Mouse (Mus musculus) G1E (cell line): ENCODE results near the gene Olfr288. TPM values are rescaled to one million over a fixed set of nuclear protein-coding genes. Genes with fewer than 3 reads are reported as not detected.

Source experiments
- ATAC-seq: 2 replicates; pipeline ENCODE4 v1.8.0; 2016; ENCODE audit warnings: mild to moderate bottlenecking; ENCODE audit not compliant: insufficient number of reproducible peaks, poor library complexity, low FRiP score, severe bottlenecking; ENCODE audit errors: extremely low read depth
- DNase-seq: peaks from one replicate; pipeline ENCODE4 v3.0.0; 2012; ENCODE audit warnings: low spot score
- H3K27me3 ChIP-seq: 2 replicates; pipeline ENCODE4 v1.6.1; 2012; ENCODE audit warnings: mild to moderate bottlenecking, low read length, inconsistent platforms; ENCODE audit not compliant: insufficient read depth
- H3K36me3 ChIP-seq: replicated peaks from 2 replicates; pipeline ENCODE3; 2012; ENCODE audit warnings: mild to moderate bottlenecking, inconsistent platforms
- H3K4me1 ChIP-seq: 2 replicates; pipeline ENCODE4 v1.6.1; 2012; ENCODE audit warnings: low read depth, low read length, inconsistent platforms, mixed read lengths; ENCODE audit not compliant: insufficient read depth
- H3K4me3 ChIP-seq: 2 replicates; pipeline ENCODE4 v1.5.1; 2012; ENCODE audit warnings: low read depth, mild to moderate bottlenecking, inconsistent platforms, low read length, moderate library complexity, mixed read lengths
- H3K9me3 ChIP-seq: replicated peaks from 2 replicates; pipeline ENCODE4 v1.6.1; 2012; ENCODE audit warnings: inconsistent platforms
- CTCF ChIP-seq: IDR thresholded peaks from 2 replicates; pipeline ENCODE4 v1.5.1; 2012; ENCODE audit warnings: low read depth, low read length, inconsistent platforms, mixed read lengths
- GATA1 ChIP-seq: IDR thresholded peaks from 2 replicates; pipeline ENCODE4 v1.6.1; 2012; ENCODE audit warnings: borderline replicate concordance, low read length, inconsistent platforms, mixed read lengths
- GATA2 ChIP-seq: IDR thresholded peaks from 2 replicates; pipeline ENCODE4 v1.6.1; 2012; ENCODE audit warnings: low read depth, low read length, inconsistent platforms, borderline replicate concordance
- POLR2AphosphoS5 ChIP-seq: IDR thresholded peaks from 2 replicates; pipeline ENCODE4 v1.6.1; 2012; ENCODE audit warnings: low read depth, low read length, inconsistent platforms; ENCODE audit not compliant: insufficient replicate concordance
- TAL1 ChIP-seq: conservative IDR thresholded peaks from 2 replicates; pipeline ENCODE4 v1.6.1; 2012; ENCODE audit warnings: low read depth, low read length, inconsistent platforms, mixed read lengths
- polyA plus RNA-seq: library from polyadenylated mRNA; stranded (reverse); fragments of >175 nt; gene quantifications from 2 replicates; pipeline ENCODE4 v1.2.3, GENCODE M21; 2012
- total RNA-seq, 2 experiments: library from RNA; stranded (forward) in 1 of 2; stranded (reverse) in 1 of 2; fragments of 200-1000 nt in 1 of 2; fragments of >200 nt in 1 of 2; fragmentation: Nextera tagmentation in 1 of 2; gene quantifications; 2 replicates each; pipeline ENCODE4 v1.2.3; 2014 to 2017

Gene Olfr288
- total and polyA plus RNA-seq, 3 experiments, result not detected

DNA sequence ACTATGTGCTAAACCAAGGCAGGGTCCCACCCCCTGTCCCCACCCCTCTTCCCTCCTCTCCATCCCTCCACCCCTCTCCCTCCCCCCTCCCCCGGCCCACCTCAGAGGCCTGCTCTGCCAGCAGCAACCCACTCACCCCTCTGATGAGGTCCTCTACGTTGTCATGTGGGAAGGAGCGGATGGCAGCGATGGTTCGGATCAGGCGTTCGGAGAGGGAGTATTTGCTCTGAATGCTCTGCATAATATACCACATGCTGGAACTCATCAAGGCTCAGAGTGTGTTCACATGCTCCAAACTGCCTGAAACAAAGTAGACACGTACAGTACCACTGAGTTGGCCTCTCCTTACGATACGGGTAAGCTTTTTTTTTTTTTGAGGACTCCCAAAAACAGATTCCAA, 52.8 kb downstream of the Olfr288 start:
- Histone ChIP-seq H3K36me3 (peaks cover 52% of the 10 kb centered on the region), H3K4me1 (peaks cover 25% of the 10 kb centered on the region), H3K27me3 (no peaks in the 10 kb centered on the region), H3K9me3 (no peaks in the 10 kb centered on the region), H3K4me3 (no peak overlapping the region)
- TF ChIP-seq GATA2 (no peak), CTCF (no peak), TAL1 (no peak), POLR2AphosphoS5 (no peak), GATA1 (no peak)
- no peak for ATAC-seq
- DNase-seq, result no peak

DNA sequence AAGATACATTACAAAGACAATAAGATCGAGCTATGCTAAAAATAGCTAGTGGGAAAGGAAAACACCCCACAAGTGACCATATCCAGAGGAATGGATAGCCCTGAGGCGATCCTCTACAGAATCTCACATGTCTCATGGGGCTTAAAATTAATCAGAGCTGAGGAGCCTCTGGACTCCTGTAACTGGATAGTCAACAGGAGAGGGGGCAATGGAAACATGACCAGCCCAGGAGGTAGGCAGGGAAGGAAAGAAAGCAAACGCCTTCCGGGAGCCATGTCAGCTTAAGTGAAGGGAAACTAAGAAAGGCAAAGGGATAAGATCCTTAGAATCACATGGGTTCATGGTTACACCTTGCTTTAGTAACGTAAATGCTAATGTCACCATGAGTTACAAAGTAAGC, 54.5 kb downstream of the Olfr288 start:
- ATAC-seq, result no peak

DNA sequence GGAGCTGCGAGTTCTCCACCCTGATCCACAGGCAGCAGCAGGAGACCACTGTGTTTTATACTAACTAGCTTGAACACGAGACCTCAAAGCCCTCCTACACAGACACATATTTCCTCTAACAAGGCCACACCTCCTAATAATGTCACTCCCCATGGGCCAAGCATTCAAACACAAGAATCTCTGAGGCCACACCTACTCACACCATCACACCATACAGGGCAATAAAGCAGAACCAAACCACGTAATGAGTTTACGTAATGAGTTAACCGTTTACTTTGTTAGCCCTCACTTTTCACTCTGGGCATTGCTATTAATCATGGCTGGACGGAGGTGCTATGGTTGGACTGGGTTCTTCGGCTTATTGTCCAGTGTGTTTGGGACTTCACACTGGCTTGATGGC, 55.6 kb downstream of the Olfr288 start:
- TF ChIP-seq GATA1 (no peak), POLR2AphosphoS5 (no peak), GATA2 (no peak), CTCF (no peak), TAL1 (no peak)
- H3K9me3 ChIP-seq, result no peaks in the 10 kb centered on the region
- peaks cover 19% of the 10 kb centered on the region for H3K4me1 ChIP-seq
- ATAC-seq (no peak), DNase-seq (no peak)
- H3K36me3 ChIP-seq, result peaks cover 80% of the 10 kb centered on the region
- H3K4me3 ChIP-seq, result no peak overlapping the region
- H3K27me3 ChIP-seq, result no peaks in the 10 kb centered on the region

More for the DNA sequence above, 54.5 kb downstream of the Olfr288 start:
- DNase-seq, result no peak
- H3K27me3 ChIP-seq, result no peaks in the 10 kb centered on the region
- peaks cover 69% of the 10 kb centered on the region for H3K36me3 ChIP-seq
- TF ChIP-seq CTCF (no peak), POLR2AphosphoS5 (no peak), GATA2 (no peak), GATA1 (no peak), TAL1 (no peak)
- peaks cover 23% of the 10 kb centered on the region for H3K4me1 ChIP-seq
- H3K9me3 ChIP-seq, result no peaks in the 10 kb centered on the region
- no peak overlapping the region for H3K4me3 ChIP-seq

DNA sequence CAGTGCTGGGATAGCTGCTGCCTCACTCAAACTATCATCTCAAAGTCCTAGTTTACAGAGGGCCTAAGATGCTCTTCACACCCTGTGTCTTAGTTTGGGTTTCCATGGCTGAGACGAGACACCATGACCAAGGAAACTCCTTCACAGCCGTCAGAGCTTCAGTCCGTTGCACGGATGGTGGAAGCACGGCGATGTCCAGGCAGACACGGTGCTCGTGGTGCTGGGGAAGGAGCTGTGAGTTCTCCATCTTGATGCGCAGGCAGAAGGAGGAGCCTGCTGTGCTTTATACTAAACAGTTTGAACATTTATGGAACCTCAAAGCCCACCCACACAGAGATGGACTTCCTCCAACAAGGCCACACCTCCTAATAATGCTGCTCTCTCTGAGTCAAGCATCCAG, 58.5 kb downstream of the Olfr288 start:
- Histone ChIP-seq H3K36me3 (peaks cover 95% of the 10 kb centered on the region), H3K4me1 (peaks cover 12% of the 10 kb centered on the region), H3K4me3 (no peak overlapping the region), H3K27me3 (no peaks in the 10 kb centered on the region), H3K9me3 (no peaks in the 10 kb centered on the region)
- no peak for TF ChIP-seq GATA1
- no peak for TF ChIP-seq POLR2AphosphoS5
- TF ChIP-seq CTCF, result no peak
- no peak for TF ChIP-seq GATA2
- TF ChIP-seq TAL1, result no peak
- ATAC-seq (no peak), DNase-seq (no peak)

Other genes with a start within 250 kb of the Olfr288 start
- 52.1 and 54.3 TPM in 2 replicates for gene Tmem106c, start 231.3 kb downstream of the Olfr288 start, total RNA-seq (2014; fragmentation: Nextera tagmentation)
- gene Tmem106c, start 231.3 kb downstream of the Olfr288 start, total RNA-seq (2017), result 18.6 and 18.7 TPM in 2 replicates
- gene Tmem106c, start 231.3 kb downstream of the Olfr288 start, polyA plus RNA-seq, result 12.5 and 19.2 TPM in 2 replicates
- not detected in 2 replicates for gene Col2a1, start 190.8 kb downstream of the Olfr288 start, total RNA-seq (2014; fragmentation: Nextera tagmentation)
- 0.06 and 0.11 TPM in 2 replicates for gene Col2a1, start 190.8 kb downstream of the Olfr288 start, total RNA-seq (2017)
- 0.01 TPM in 1 of 2 replicates, not detected in the other for gene Col2a1, start 190.8 kb downstream of the Olfr288 start, polyA plus RNA-seq
- gene Pfkm, start 103.0 kb downstream of the Olfr288 start, total RNA-seq (2014; fragmentation: Nextera tagmentation), result 9.0 and 13.5 TPM in 2 replicates
- 42.7 and 48.1 TPM in 2 replicates for gene Pfkm, start 103.0 kb downstream of the Olfr288 start, total RNA-seq (2017)
- 10.2 and 13.3 TPM in 2 replicates for gene Pfkm, start 103.0 kb downstream of the Olfr288 start, polyA plus RNA-seq
- gene Senp1, start 101.8 kb downstream of the Olfr288 start, total RNA-seq (2014; fragmentation: Nextera tagmentation), result 61.3 and 71.2 TPM in 2 replicates
- gene Senp1, start 101.8 kb downstream of the Olfr288 start, total RNA-seq (2017), result 44.4 and 55.5 TPM in 2 replicates
- gene Senp1, start 101.8 kb downstream of the Olfr288 start, polyA plus RNA-seq, result 17.1 and 18.8 TPM in 2 replicates
- gene Asb8, start 29.9 kb downstream of the Olfr288 start, total RNA-seq (2014; fragmentation: Nextera tagmentation), result 30.4 and 32.2 TPM in 2 replicates
- 27.2 and 37.5 TPM in 2 replicates for gene Asb8, start 29.9 kb downstream of the Olfr288 start, total RNA-seq (2017)
- gene Asb8, start 29.9 kb downstream of the Olfr288 start, polyA plus RNA-seq, result 4.2 and 5.1 TPM in 2 replicates
- gene Ccdc184, start 28.4 kb downstream of the Olfr288 start, total RNA-seq (2014; fragmentation: Nextera tagmentation), result not detected in 2 replicates
- gene Ccdc184, start 28.4 kb downstream of the Olfr288 start, total RNA-seq (2017), result not detected in 2 replicates
- not detected in 2 replicates for gene Ccdc184, start 28.4 kb downstream of the Olfr288 start, polyA plus RNA-seq
- gene Gm44579, start 25.4 kb upstream of the Olfr288 start, total RNA-seq (2014; fragmentation: Nextera tagmentation), result not detected in 2 replicates
- 0.22 TPM in 1 of 2 replicates, not detected in the other for gene Gm44579, start 25.4 kb upstream of the Olfr288 start, total RNA-seq (2017)
- not detected in 2 replicates for gene Gm44579, start 25.4 kb upstream of the Olfr288 start, polyA plus RNA-seq
- gene Olfr287, start 25.5 kb upstream of the Olfr288 start, total RNA-seq (2014; fragmentation: Nextera tagmentation), result not detected in 2 replicates
- gene Olfr287, start 25.5 kb upstream of the Olfr288 start, total RNA-seq (2017), result not detected in 2 replicates
- not detected in 2 replicates for gene Olfr287, start 25.5 kb upstream of the Olfr288 start, polyA plus RNA-seq
- gene Olfr286, start 38.9 kb upstream of the Olfr288 start, total RNA-seq (2014; fragmentation: Nextera tagmentation), result not detected in 2 replicates
- gene Olfr286, start 38.9 kb upstream of the Olfr288 start, total RNA-seq (2017), result 0.11 and 0.12 TPM in 2 replicates
- not detected in 2 replicates for gene Olfr286, start 38.9 kb upstream of the Olfr288 start, polyA plus RNA-seq
- not detected in 2 replicates for gene H1fnt, start 61.8 kb upstream of the Olfr288 start, total RNA-seq (2014; fragmentation: Nextera tagmentation)
- not detected in 2 replicates for gene H1fnt, start 61.8 kb upstream of the Olfr288 start, total RNA-seq (2017)
- gene H1fnt, start 61.8 kb upstream of the Olfr288 start, polyA plus RNA-seq, result not detected in 2 replicates
- not detected in 2 replicates for gene Zfp641, start 100.6 kb upstream of the Olfr288 start, total RNA-seq (2014; fragmentation: Nextera tagmentation)
- 0.05 TPM in 1 of 2 replicates, not detected in the other for gene Zfp641, start 100.6 kb upstream of the Olfr288 start, total RNA-seq (2017)
- gene Zfp641, start 100.6 kb upstream of the Olfr288 start, polyA plus RNA-seq, result not detected in 2 replicates
- not detected in 2 replicates for gene Olfr285, start 121.8 kb upstream of the Olfr288 start, total RNA-seq (2014; fragmentation: Nextera tagmentation)
- gene Olfr285, start 121.8 kb upstream of the Olfr288 start, total RNA-seq (2017), result 0.05 and 0.06 TPM in 2 replicates
- gene Olfr285, start 121.8 kb upstream of the Olfr288 start, polyA plus RNA-seq, result not detected in 2 replicates
- gene Olfr284, start 145.4 kb upstream of the Olfr288 start, total RNA-seq (2014; fragmentation: Nextera tagmentation), result not detected in 2 replicates
- gene Olfr284, start 145.4 kb upstream of the Olfr288 start, total RNA-seq (2017), result not detected in 2 replicates
- not detected in 2 replicates for gene Olfr284, start 145.4 kb upstream of the Olfr288 start, polyA plus RNA-seq
- gene Olfr283, start 185.4 kb upstream of the Olfr288 start, total RNA-seq (2014; fragmentation: Nextera tagmentation), result not detected in 2 replicates
- not detected in 2 replicates for gene Olfr283, start 185.4 kb upstream of the Olfr288 start, total RNA-seq (2017)
- gene Olfr283, start 185.4 kb upstream of the Olfr288 start, polyA plus RNA-seq, result not detected in 2 replicates
- not detected in 2 replicates for gene Olfr282, start 235.7 kb upstream of the Olfr288 start, total RNA-seq (2014; fragmentation: Nextera tagmentation)
- 0.12 TPM in 1 of 2 replicates, not detected in the other for gene Olfr282, start 235.7 kb upstream of the Olfr288 start, total RNA-seq (2017)
- not detected in 2 replicates for gene Olfr282, start 235.7 kb upstream of the Olfr288 start, polyA plus RNA-seq